Mouse (Mus musculus): ENCODE data around the gene Prn. TPM values are rescaled to one million over a fixed set of nuclear protein-coding genes. Genes with fewer than 3 reads are reported as not detected.

The Prn gene
- polyA plus RNA-seq, 1 experiment from 2014 or later = not detected

DNA sequence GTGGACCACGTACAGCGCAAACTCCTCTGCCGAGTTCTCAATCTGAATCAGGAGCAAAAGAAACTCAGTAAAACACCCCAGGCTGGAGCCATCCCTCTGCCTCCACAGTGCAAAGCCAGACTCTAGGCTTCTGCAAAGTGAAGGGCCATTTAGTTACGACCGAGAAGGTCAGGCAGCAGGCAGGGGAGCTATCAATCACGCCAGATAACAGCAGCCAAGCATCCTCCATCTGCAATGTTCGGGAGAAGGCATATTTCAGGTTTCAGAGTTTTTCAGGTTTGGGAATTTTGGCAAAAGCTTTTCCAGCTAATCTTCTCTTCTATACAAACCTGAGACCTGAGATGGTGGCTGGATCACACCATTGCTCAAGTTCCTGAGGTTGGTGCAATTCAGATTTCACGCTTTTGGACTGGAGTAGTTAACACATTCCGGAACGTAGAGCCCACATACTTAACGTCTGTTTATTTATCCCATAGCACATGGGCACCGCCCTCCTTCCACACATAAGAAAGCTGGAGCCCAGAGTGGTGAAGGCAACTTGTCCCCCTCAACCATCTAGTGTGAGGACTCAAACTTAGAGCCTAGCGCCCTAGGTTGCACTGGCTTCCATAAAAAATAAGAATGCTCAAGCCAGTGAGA lies 92.1 kb downstream of the Prn start:
- TF ChIP-seq EP300 (IDR thresholded peaks at IDR 0.05) (peak; percentile 95), CTCF (IDR thresholded peaks at IDR 0.05) (no peak)
- peak overlapping the region; percentile 62; the same call in 1 of the 2 replicates for H3K27ac ChIP-seq (ENCODE audit: low read length)
- whole genome bisulfite sequencing = 39% methylated on average over 13 of the region's 13 CpGs
- H3K4me3 ChIP-seq (ENCODE audit: low read depth, low read length) = no peak overlapping the region
- peaks cover 16% of the 10 kb centered on the region; the same call in 1 of the 2 replicates for H3K36me3 ChIP-seq (ENCODE audit: insufficient read depth, low read length)
- H3K9me3 ChIP-seq (ENCODE audit: low read length) = no peaks in the 10 kb centered on the region
- no peak overlapping the region for H3K9ac ChIP-seq (replicated peaks; ENCODE audit: low read depth)
- H3K4me2 ChIP-seq (replicated peaks; ENCODE audit: low read depth, low read length) = no peak overlapping the region
- DNase-seq (ENCODE audit: low spot score) (peak; percentile 84), ATAC-seq (peak; percentile 21)
- H3K27me3 ChIP-seq (replicated peaks; ENCODE audit: insufficient read depth, low read length) = no peaks in the 10 kb centered on the region
- peaks cover 22% of the 10 kb centered on the region for H3K4me1 ChIP-seq (ENCODE audit: insufficient read depth, low read depth, low read length)

DNA sequence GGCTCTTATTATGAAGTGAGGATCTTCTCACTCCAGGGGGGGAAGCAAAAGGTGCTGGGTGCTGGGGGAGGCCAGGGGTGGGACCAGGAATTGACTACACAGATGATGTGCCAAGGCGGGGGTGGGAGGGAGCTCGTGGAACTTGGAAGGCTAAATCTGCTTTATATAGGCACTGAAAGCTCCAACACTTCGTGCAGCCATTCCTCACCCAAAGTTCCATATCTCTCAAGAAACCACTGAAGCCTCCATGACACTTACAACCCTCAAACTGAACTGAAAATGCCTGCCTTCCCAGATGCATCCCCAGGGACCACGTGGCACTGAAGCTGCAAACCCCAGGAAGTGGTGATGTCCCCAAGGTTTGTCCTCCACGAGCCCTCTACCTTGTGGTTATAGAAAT lies 94.2 kb downstream of the Prn start:
- DNase-seq (ENCODE audit: low spot score) = no peak
- Histone ChIP-seq H3K27ac (ENCODE audit: low read length) (peak overlapping the region; percentile 90), H3K36me3 (ENCODE audit: insufficient read depth, low read length) (peaks cover 9% of the 10 kb centered on the region; the same call in 1 of the 2 replicates), H3K27me3 (replicated peaks; ENCODE audit: insufficient read depth, low read length) (no peaks in the 10 kb centered on the region), H3K4me2 (replicated peaks; ENCODE audit: low read depth, low read length) (no peak overlapping the region), H3K4me3 (ENCODE audit: low read depth, low read length) (no peak overlapping the region), H3K9ac (replicated peaks; ENCODE audit: low read depth) (no peak overlapping the region), H3K4me1 (ENCODE audit: insufficient read depth, low read depth, low read length) (peaks cover 30% of the 10 kb centered on the region), H3K9me3 (ENCODE audit: low read length) (no peaks in the 10 kb centered on the region)
- TF ChIP-seq CTCF (IDR thresholded peaks at IDR 0.05) = no peak
- no peak for TF ChIP-seq EP300 (IDR thresholded peaks at IDR 0.05)
- 52% methylated on average over 5 of the region's 5 CpGs for WGBS
- ATAC-seq = no peak

DNA sequence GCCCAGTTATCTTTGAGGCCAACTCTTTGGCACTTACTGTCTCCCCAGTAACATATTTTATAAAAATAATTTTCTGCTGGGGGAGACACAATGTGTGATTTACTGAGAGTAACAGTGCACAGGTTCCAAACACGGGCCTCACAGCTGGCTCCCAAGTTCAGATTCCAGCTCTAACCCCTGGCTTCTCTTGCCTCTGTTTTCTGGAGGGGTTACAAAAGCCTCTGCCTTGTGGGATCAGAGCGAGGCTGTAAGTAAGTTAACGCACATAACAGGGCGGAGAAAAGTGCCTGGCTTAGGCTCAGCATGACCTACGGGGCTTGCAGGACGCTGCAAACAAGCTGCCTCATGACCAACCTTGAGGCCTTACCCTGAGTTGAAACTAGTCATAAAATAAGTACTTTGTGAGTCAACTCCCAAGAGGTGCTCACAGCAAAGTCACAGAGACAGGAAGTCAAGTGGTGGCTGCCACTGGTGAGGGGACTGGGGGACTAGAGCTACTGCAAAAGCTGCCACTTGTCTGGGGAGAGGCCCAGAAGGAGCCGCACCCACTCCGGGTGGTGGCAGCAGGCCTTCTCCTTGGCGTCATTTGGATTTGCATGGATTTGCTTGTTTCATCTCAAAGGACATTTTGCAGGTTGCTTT lies 94.9 kb downstream of the Prn start:
- Histone ChIP-seq H3K27me3 (replicated peaks; ENCODE audit: insufficient read depth, low read length) (no peaks in the 10 kb centered on the region), H3K9ac (replicated peaks; ENCODE audit: low read depth) (no peak overlapping the region), H3K4me3 (ENCODE audit: low read depth, low read length) (no peak overlapping the region), H3K4me1 (ENCODE audit: insufficient read depth, low read depth, low read length) (peaks cover 30% of the 10 kb centered on the region), H3K36me3 (ENCODE audit: insufficient read depth, low read length) (peaks cover 7% of the 10 kb centered on the region; the same call in 1 of the 2 replicates), H3K9me3 (ENCODE audit: low read length) (no peaks in the 10 kb centered on the region), H3K27ac (ENCODE audit: low read length) (peak overlapping the region; percentile 90), H3K4me2 (replicated peaks; ENCODE audit: low read depth, low read length) (no peak overlapping the region)
- TF ChIP-seq EP300 (IDR thresholded peaks at IDR 0.05) = peak; percentile 98
- TF ChIP-seq CTCF (IDR thresholded peaks at IDR 0.05) = no peak
- WGBS = 75% methylated on average over 9 of the region's 9 CpGs
- peak; percentile 89 for DNase-seq (ENCODE audit: low spot score)
- peak; percentile 62 for ATAC-seq

DNA sequence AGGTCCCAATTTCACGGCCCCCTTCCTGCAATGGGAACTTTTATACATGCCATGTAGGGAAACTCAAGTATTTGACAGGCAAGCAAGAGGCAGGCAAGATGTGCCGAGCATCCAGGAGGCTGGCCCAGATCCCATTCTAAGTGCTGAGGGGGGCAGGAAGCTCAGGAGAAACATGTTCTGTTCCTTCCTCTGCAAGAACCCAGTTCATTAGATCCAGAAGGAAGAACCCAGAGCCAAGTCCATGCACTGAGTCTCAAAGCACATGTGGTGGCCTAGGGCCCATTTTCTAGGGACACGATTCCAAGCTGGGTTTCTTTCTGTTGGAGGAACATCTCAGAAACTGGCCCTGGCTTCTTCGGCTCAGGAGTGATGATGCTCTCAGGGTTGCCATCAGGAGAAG lies 95.7 kb downstream of the Prn start:
- Histone ChIP-seq H3K27me3 (replicated peaks; ENCODE audit: insufficient read depth, low read length) (no peaks in the 10 kb centered on the region), H3K9me3 (ENCODE audit: low read length) (no peaks in the 10 kb centered on the region), H3K4me2 (replicated peaks; ENCODE audit: low read depth, low read length) (no peak overlapping the region), H3K27ac (ENCODE audit: low read length) (peak overlapping the region; percentile 90), H3K36me3 (ENCODE audit: insufficient read depth, low read length) (peaks cover 4% of the 10 kb centered on the region; the same call in 1 of the 2 replicates), H3K4me3 (ENCODE audit: low read depth, low read length) (no peak overlapping the region), H3K9ac (replicated peaks; ENCODE audit: low read depth) (0 out of 2 replicates have a peak overlapping the region, but pooled peaks have one; percentile 2), H3K4me1 (ENCODE audit: insufficient read depth, low read depth, low read length) (peaks cover 30% of the 10 kb centered on the region)
- ATAC-seq = no peak
- WGBS = 63% methylated on average over 4 of the region's 4 CpGs
- no peak for DNase-seq (ENCODE audit: low spot score)
- no peak for TF ChIP-seq CTCF (IDR thresholded peaks at IDR 0.05)
- TF ChIP-seq EP300 (IDR thresholded peaks at IDR 0.05) = no peak

Other genes starting within 250 kb of the Prn start
- not detected in 2 replicates for gene Erv3, start 50.2 kb upstream of the Prn start, polyA plus RNA-seq (2015; fragmentation: Nextera tagmentation; extraction: Ambion mirVana)
- gene Prnp, start within 50 bp of the Prn start, polyA plus RNA-seq (2015; fragmentation: Nextera tagmentation; extraction: Ambion mirVana) = 135 and 142 TPM in 2 replicates
- 3.5 and 6.0 TPM in 2 replicates for gene Prnd, start 40.9 kb downstream of the Prn start, polyA plus RNA-seq (2015; fragmentation: Nextera tagmentation; extraction: Ambion mirVana)
- gene Rassf2, start 120.3 kb downstream of the Prn start, polyA plus RNA-seq (2015; fragmentation: Nextera tagmentation; extraction: Ambion mirVana) = 10.0 and 15.2 TPM in 2 replicates
- gene Slc23a2, start 235.2 kb downstream of the Prn start, polyA plus RNA-seq (2015; fragmentation: Nextera tagmentation; extraction: Ambion mirVana) = 26.6 and 35.8 TPM in 2 replicates

Data from lung, postnatal 0 days (tissue).